Mouse (Mus musculus): ENCODE measurements around the gene 1700008O03Rik.

The 1700008O03Rik gene

DNA sequence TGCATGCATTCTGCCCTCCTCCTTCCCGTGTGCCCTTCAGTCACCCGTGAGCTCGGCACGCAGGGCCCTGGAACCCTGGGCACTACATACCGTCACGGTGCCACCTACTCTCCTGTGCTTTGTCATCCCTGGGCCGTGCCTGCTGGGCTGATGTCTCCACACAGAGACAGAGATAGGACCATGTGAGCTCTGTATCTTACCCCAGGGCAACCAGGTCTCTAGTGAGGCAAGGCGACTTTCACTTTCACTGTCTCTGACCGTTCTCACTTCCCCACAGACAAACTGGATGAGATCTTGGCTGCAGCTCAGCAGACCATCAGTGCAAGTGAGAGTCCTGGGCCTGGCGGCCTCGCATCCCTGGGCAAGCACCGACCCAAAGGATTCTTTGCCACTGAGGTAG lies 41.0 kb downstream of the 1700008O03Rik start:
- DNase-seq (ENCODE audit: low spot score in 2 of 2): no peak

GRCm38 (mm10) chr7:44343459-44344015 lies 42.1 kb downstream of the 1700008O03Rik start:
- DNase-seq (ENCODE audit: low spot score in 2 of 2): no peak

- no peak for DNase-seq (ENCODE audit: low spot score in 2 of 2)
Measured at GRCm38 (mm10) chr7:44341714-44342113, 43.9 kb downstream of the 1700008O03Rik start.

DNA sequence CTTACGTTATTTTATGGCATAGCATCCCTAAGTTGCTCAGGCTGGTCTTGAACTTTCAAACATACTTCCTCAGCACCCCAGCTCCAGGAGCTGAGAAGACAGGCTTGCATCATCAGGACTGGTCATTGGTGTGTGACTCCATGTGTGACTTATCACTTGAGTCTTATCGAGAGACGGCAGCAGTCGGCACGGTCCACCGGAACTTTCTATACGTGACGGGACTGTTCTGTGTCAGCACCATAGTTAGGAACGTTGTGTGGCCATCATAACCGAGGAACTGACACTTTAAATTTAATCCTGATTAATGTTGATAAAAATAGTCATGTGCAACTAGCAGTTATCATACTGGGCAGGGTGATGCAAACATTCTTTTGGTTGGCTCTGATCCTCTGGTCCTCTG lies 44.5 kb downstream of the 1700008O03Rik start:
- DNase-seq (ENCODE audit: low spot score in 2 of 2): no peak

DNA sequence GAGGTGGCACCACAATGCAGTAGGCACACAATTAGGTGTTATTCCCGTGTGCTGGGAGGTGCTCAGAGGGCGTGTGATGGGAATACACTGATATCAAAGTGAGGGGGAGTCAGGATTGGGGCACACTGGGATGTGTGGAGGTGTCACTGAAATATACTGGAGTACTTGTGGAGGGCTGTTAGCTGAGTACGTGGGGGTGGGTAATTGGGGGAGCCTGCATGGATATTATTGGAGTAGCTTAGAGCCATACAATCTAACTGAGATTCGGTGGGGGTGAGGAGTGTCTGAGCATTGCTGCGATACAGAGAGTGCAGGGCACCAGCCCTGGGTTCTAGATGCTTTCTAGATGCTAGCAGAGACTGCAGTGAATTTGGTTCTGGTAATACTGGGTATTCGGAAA lies 45.4 kb downstream of the 1700008O03Rik start:
- DNase-seq (ENCODE audit: low spot score in 2 of 2): no peak

DNA sequence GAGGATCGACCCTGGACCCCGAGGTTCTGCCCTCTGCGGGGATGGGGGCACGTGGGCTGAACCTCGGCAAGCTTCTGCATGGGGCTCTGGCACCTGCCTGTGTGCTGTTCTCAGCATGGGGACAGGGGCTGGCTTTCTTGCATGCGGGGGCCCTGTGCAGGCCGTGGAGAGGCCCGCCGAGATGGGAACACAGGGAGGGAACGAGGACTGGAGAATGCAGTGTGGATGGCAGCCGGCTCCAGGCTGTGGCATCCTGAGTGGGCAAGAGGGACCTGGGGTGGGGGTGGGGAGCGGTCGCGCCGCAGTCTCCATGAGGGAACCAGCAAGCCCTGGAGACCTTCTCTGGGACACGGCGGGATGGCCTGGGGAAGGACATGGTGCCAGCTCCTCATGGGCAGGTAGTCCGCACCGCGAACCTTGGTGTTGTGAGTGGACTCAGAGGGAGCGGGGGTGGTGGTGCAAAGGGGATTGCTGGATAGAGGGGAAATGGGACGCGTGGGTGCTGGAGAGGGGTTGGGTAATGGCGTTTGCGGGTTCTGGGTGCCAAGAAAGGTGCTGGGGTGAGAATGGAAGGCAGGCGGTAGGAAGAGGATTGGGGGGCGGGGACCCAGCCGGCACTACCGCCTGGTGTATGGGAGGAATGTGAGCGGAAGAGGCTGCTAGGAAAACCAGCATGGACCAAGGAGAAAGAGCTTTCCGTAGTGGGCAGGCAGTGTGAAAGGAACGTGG lies 48.3 kb downstream of the 1700008O03Rik start:
- DNase-seq (ENCODE audit: low spot score in 2 of 2): no peak

GRCm38 (mm10) chr7:44336046-44337021 lies 49.3 kb downstream of the 1700008O03Rik start:
- no peak for DNase-seq (ENCODE audit: low spot score in 2 of 2)

DNA sequence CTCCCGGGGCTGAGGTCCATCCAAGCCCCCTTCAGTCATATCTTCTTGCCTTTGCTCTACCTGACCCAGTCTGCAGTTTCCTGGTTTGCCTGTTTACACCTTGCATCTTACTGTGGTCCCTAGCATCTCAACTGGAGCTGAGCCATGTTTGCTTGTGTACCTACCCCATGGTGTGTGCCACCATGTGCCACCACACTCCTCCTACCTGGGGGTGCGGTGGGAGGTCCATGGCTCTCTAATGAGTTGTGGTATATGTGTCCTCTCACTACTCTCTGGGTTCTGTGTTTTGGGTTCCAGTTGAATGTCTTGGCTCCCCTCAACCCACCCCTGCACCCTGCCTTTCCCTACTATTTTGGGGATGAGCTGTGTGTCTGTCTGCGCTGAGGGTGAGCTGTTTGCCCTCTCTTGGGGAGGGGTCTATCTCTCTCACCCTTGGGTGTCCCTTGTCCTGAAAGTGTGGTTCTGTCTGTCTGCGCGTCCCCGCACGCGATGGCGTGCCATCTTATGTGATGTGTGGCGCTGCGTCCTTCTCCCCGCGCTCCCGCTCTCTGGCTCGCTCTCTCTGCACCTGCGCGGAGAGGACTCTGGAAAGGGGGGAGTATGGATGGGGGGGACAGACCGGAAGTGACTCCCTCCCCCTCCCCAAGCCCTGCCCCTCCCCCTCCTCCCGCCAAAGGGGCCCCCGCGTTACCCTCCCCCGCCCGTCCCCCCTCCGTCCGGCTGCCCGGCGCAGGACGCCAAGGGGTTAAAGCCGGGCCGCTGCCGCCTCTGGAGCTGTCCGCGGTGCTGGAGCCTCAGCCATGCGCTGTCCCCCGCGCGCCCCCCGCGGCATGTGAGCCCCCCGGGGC lies 50.4 kb downstream of the 1700008O03Rik start:
- no peak for DNase-seq (ENCODE audit: low spot score in 2 of 2)

- no peak for DNase-seq (ENCODE audit: low spot score in 2 of 2)
Measured at GRCm38 (mm10) chr7:44334139-44334538, 51.5 kb downstream of the 1700008O03Rik start.

GRCm38 (mm10) chr7:44332336-44332735 lies 53.3 kb downstream of the 1700008O03Rik start:
- no peak for DNase-seq (ENCODE audit: low spot score in 2 of 2)

DNA sequence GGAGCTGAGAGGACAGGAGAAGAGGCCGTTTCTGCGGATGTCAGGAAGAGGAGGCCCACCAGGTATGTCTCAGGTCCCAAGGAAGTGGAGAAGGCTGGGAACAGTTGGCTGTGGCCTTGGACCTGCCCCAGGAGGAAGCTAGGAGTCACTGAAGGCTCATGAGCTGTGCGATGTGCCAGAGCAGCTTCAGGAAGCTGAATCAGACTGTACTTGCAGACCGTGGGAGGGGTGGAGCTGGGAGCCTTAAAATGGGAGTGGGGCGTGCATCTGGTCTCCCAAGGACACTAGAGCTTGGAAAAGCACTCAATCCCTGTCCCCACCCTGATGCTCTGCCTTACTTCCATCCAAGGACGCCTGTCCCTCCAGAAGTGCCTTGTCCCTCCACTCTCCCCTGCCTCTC lies 59.0 kb downstream of the 1700008O03Rik start:
- DNase-seq (ENCODE audit: low spot score in 2 of 2): no peak

DNA sequence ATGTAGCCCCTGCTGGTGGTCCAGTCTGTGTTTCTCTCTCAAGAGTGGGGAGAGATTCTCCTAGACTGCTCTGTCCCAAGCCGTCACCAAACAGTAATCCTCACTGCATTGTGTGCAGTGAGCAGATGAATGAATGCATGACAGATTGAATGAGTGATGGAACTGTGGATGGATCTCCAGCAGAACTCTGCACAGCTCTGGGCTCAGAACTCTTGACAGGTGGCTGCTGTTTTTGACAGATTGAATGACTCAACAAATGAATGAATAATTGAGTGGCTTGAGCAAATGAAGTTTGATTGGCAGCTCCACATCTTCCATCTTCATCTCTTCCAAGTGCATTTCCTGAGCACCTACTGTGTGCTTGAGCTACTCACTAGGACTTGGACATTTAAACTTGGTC lies 63.3 kb downstream of the 1700008O03Rik start:
- no peak for DNase-seq (ENCODE audit: low spot score in 2 of 2)

DNA sequence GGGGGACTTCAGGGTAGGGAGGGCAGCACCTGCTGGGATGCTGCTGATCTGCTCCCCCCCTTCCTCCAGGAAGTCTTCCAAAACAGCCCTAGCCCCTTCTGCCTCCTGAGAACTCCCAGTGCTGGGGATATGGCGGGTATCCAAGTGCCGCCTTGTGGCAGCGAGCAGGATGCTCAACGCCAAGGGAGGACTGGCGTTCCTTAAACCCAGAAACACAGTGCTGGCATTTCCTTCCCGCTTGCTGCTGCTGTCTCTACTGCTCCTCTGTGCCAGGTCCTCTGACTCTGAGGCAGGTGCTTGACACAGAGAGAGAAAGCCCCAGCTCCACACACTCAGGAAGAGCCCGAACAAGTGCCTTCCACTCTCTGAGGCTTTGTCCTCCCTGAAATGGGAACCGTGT lies 64.7 kb downstream of the 1700008O03Rik start:
- no peak for DNase-seq (ENCODE audit: low spot score in 2 of 2)

GRCm38 (mm10) chr7:44317913-44318312 lies 67.7 kb downstream of the 1700008O03Rik start:
- DNase-seq (ENCODE audit: low spot score in 2 of 2): no peak

DNA sequence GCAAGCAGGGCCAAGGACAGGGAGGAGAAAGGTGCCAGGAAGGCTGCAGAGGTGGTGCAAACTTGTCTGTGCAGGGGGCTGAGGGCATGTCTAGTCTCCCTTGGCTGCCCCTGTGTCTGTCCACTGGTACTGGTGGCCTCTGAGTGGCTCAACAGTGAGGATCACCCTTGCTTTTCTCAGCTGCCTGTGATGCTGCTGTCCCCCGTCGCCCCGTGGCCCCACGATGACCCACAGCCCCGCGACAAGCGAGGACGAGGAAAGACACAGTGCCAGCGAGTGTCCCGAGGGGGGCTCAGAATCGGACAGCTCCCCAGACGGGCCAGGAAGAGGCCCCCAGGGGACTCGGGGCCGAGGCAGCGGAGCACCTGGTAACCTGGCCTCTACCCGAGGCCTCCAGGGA lies 73.1 kb downstream of the 1700008O03Rik start:
- no peak for DNase-seq (ENCODE audit: low spot score in 2 of 2)

GRCm38 (mm10) chr7:44311713-44312304 lies 73.8 kb downstream of the 1700008O03Rik start:
- peak; percentile 30 to 66 for DNase-seq (ENCODE audit: low spot score in 2 of 2)

GRCm38 (mm10) chr7:44310878-44311712 lies 74.5 kb downstream of the 1700008O03Rik start:
- peak in 1 of 2 experiments; percentile 68 for DNase-seq (ENCODE audit: low spot score in 2 of 2)

DNA sequence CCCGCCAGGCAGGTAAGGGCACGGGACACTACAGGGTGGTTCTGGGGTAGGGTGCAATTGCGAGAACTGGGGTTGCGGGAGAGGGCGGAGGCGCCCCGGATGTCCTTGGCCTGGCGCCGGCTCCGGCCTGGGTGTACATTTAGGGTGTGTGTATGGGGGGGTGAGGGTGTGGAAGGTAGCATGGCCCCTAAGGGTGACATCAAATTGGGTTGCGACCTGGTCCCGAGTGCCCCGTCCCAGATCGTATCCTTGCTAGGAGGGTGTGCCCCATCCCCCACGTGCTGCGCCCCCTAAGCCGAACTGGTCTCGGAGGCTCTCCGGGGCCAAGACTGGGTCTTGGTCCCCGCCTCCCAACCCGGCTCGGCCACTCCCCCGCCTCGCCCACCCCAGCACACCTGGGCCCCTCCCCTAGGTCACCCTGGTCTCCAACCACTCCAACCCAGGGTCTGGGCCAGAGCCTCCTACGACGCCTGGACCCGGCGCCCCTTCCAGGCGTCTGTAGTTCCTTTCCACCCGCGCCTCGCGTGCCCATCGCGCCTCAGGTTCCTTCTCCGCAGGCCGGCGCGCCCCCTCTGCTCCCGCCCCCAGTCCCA lies 75.2 kb downstream of the 1700008O03Rik start:
- DNase-seq (ENCODE audit: low spot score in 2 of 2): no peak
